Mouse (Mus musculus): Measurements from ENCODE around the gene Tmem37. TPM values are rescaled to one million over a fixed set of nuclear protein-coding genes. Genes with fewer than 3 reads are reported as not detected.
A peak's percentile ranks its signal among the peaks of the same experiment; 100 is the strongest.

The Tmem37 gene
- polyA plus RNA-seq, 1 experiment from 2014 or later = 59.6 TPM

DNA sequence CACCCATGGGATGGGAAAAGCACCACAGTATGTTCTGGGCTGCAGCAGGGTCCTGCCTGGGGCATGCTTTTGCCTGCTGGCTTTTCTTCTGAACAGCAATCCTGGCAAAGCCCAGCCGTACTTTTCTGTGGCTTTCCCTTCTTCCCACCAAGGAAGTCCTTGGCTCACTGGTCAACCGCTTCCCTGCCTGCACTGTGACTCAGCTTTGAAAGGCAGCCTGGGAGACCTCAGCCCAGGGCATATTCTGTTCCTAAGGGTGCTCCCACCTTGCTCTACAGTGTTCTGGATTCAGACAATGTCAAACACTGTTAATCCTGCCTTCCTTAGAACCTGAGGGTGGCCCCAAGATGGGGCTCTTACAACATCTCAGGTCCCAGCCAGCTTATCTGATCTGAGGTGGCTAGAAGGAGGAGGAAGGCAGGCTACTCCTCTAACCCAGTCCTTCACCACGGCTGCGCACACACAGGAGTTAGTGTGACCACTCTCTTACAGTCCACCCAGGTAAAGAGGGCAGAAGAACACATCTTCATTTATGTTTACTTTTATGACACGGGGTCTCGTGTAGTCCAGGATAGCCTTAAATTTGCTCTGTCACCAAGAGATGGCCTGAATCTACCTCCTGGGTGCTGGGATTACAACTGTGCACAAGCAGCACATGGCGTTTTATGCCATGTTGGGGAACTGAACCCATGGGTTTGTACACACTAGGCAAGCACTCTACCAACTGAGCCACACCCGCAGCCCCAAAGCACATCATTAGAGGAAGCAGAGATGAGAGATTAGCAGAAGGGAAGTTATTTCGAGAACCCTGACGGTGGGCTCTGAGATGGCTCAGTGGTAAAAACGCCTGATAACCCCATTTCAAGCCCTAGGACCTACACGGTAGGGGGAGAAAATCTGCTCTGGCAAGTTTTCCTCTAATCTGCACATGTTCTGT lies 38.6 kb upstream of the Tmem37 start:
- POLR2A ChIA-PET = interaction anchor here (0.7 to 0.8 kb wide), 2 partner anchors 9 to 331 kb away, joined by 3 read pairs; no protein-coding TSS in a partner anchor
- TF ChIP-seq CTCF (IDR thresholded peaks at IDR 0.05) = no peak
- CTCF ChIA-PET = interaction anchor here (1.4 kb wide), 1 partner anchor 14 kb away, joined by 3 read pairs; no protein-coding TSS in a partner anchor
- no peaks in the 10 kb centered on the region for H3K27me3 ChIP-seq
- in situ Hi-C loops (cut with MboI; ENCODE audit: low pct_unique_long_range_greater_than_20kb) = no loop called here
- peak; percentile 54 for ATAC-seq
- DNase-seq (ENCODE audit: low read depth, low spot score) = no peak

DNA sequence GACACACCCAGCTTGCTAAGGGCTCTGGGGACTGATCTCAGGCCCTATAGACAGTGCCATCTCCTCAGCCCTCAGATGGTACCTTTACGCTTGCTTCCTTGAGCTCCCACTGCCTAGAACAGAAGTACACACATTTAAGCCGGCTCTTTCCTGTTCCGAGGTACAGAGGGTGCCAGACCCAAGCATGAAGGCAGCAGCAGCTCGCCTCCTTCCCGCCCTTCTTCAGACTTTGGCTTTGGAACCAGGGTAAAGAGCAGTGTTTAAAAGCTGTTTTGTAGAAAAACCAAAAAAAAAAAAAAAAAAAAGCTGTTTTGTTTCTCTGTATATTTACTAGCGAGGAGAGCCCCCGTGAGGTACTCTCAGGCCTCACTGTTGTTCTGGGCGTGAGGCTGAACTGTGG lies 37.9 kb upstream of the Tmem37 start:
- in situ Hi-C loops (cut with MboI; ENCODE audit: low pct_unique_long_range_greater_than_20kb) = no loop called here
- ATAC-seq = no peak
- POLR2A ChIA-PET = interaction anchor here (0.7 to 0.8 kb wide), 2 partner anchors 8 to 330 kb away, joined by 3 read pairs; no protein-coding TSS in a partner anchor

DNA sequence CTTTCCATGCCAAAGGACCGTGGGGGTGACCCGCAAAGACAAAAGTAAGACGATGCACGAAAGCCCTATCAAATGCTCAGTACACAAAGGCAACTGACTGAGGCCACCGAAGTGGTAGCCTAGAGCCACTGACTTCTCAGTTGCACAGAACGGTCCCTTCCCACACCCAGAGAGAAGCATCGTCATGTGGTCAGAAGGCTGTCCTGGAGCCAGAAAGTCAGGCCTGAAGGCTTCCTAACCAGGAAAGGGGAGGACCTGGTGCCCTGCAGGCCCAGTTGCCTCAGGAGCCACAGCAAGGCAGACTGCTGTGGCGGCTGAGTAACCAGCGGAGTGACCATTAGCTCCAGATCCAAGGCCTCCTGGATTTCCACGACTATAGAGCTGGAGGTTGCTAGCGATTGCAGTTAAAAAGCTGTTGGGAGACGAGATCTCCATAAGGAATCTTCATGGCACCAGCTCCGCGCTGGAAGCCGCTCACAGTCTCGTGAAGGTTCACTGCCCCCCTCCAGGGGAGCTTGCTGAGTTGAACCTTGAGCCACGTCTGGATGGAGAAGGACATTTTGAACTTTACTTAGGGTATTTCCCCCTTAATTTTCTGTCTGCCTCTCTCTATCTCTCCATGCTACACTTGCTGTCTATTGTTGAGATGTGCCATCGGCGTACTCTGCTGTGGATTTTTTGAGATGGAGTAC lies 36.0 kb upstream of the Tmem37 start:
- DNase-seq (ENCODE audit: low read depth, low spot score) = no peak
- POLR2A ChIA-PET = interaction anchor here (0.5 kb wide), 1 partner anchor 708 kb away, joined by 4 read pairs; no protein-coding TSS in a partner anchor
- H3K27me3 ChIP-seq = no peaks in the 10 kb centered on the region
- ATAC-seq = no peak
- in situ Hi-C loops (cut with MboI; ENCODE audit: low pct_unique_long_range_greater_than_20kb) = no loop called here
- CTCF ChIA-PET = interaction anchor here (1.0 kb wide), 1 partner anchor 14 kb away, joined by 3 read pairs; no protein-coding TSS in a partner anchor
- TF ChIP-seq CTCF (IDR thresholded peaks at IDR 0.05) = no peak

More for the DNA sequence above, 37.9 kb upstream of the Tmem37 start:
- TF ChIP-seq CTCF (IDR thresholded peaks at IDR 0.05) = no peak
- no peak for DNase-seq (ENCODE audit: low read depth, low spot score)
- CTCF ChIA-PET = interaction anchor here (1.4 kb wide), 1 partner anchor 14 kb away, joined by 3 read pairs; no protein-coding TSS in a partner anchor
- no peaks in the 10 kb centered on the region for H3K27me3 ChIP-seq

DNA sequence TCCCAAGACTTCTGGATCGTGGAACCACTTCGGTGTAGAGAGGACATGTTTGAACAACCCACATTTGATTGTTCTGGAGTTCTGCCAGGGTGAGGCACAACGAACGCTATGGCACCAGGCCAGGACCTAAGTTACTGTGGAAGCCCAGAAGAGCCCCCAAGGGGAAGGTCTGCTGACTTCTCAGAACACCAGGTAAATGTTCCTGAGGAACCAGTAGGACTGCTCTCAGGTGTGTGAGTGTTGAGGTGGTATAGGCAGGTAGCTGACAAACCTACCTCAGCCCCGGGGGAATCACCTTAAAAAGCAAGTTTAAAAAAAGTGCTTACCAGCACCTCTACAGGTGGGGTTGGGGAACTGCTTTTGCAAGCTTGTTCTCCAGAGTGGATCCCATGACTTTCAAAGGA lies 31.7 kb upstream of the Tmem37 start:
- no peak for DNase-seq (ENCODE audit: low read depth, low spot score)
- ATAC-seq = no peak
- POLR2A ChIA-PET = no interaction called here
- CTCF ChIA-PET = interaction anchor here (1.2 kb wide), 1 partner anchor 31 kb away, joined by 3 read pairs; no protein-coding TSS in a partner anchor
- no peaks in the 10 kb centered on the region for H3K27me3 ChIP-seq
- in situ Hi-C loops (cut with MboI; ENCODE audit: low pct_unique_long_range_greater_than_20kb) = no loop called here
- TF ChIP-seq CTCF (IDR thresholded peaks at IDR 0.05) = no peak

DNA sequence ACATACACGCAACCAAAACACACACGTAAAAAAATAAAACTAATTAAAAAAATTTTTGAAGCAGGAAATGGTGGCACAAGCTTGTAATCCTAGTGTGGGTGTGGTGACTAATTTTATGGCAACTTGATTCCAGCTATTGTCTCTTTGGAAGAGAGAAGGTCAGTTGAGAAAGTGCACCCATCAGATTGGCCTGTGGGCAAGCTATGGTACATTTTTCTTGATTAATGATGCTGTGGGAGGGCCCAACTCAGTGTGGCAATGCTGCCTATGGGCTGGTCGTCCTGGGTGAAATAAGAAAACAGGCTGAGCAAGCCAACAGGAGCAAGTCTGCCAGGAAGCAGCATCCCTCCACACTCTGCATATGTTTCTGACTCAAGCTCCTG lies 27.3 kb upstream of the Tmem37 start:
- TF ChIP-seq CTCF (IDR thresholded peaks at IDR 0.05) = no peak
- CTCF ChIA-PET = interaction anchor here (0.7 to 3.0 kb wide), 2 partner anchors 14 to 54 kb away, joined by 3 to 8 read pairs; no protein-coding TSS in a partner anchor
- DNase-seq (ENCODE audit: low read depth, low spot score) (no peak), ATAC-seq (no peak)
- in situ Hi-C loops (cut with MboI; ENCODE audit: low pct_unique_long_range_greater_than_20kb) = no loop called here
- POLR2A ChIA-PET = no interaction called here
- no peaks in the 10 kb centered on the region for H3K27me3 ChIP-seq

DNA sequence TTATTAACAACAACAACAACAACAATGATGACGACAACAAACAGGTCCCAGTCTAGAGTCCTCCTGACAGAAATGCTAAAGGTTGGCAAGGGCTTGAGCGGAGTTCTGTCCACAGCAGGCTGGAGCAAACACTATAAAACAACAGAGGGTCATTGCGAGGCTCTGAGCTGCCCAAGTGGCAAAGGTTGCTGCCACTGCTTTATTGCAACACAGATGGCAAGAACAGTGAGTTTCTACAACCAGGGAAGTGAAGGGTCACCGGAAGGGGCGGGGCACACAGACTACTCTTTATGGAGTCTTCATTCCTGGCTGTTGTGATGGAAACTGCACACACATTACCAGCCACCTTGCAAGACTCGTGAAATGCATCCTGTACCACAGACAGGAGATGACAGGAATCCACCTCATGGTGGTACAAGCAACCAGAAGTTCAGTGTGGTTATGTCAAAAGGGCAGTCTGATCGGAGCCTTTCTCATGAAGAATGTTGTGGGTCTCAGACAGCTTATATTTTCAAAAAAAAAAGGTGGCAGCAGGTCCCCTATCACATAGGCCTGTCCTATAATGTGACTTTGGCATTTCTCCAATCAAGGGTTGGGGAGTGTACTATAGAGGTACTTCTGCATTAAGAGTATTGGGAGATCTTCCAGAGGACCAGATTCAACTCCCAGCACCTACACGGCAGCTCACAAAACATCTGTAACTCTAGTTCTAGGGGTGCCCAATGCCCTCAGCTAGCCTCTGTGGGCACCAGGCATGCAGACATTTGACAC lies 26.8 kb upstream of the Tmem37 start:
- ChIA-PET POLR2A (interaction anchor here (0.6 kb wide), 1 partner anchor 62 kb away, joined by 4 read pairs; no protein-coding TSS in a partner anchor), CTCF (interaction anchor here (0.7 to 3.0 kb wide), 2 partner anchors 15 to 54 kb away, joined by 3 to 8 read pairs; no protein-coding TSS in a partner anchor)
- DNase-seq (ENCODE audit: low read depth, low spot score) (no peak), ATAC-seq (no peak)
- no peaks in the 10 kb centered on the region for H3K27me3 ChIP-seq
- no peak for TF ChIP-seq CTCF (IDR thresholded peaks at IDR 0.05)
- in situ Hi-C loops (cut with MboI; ENCODE audit: low pct_unique_long_range_greater_than_20kb) = no loop called here

DNA sequence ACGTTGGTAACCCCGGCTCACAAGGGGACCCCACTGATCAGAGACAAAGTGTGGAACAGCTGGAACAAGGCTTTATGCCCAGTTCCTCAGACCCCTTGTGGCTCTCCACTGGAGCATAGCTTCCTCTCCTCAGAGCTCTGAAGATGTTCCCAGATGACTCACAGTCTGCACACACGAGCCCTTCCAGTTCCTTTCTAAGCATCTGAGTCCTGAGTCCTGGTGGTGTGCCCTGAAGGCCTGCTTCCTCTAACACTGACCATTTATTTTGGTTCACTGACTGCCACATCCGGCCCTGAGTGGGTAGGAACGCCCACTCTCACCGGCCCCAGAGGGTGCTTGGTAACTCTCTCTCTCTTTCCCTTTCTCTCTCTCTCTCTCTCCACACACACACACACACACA lies 25.6 kb upstream of the Tmem37 start:
- TF ChIP-seq CTCF (IDR thresholded peaks at IDR 0.05) = no peak
- DNase-seq (ENCODE audit: low read depth, low spot score) (peak; percentile 69), ATAC-seq (peak; percentile 92)
- no peaks in the 10 kb centered on the region for H3K27me3 ChIP-seq
- in situ Hi-C loops (cut with MboI; ENCODE audit: low pct_unique_long_range_greater_than_20kb) = loop anchor here (5.0 to 10.0 kb wide), 3 partner anchors 48 to 455 kb away; partner anchors contain the start of gene Tmem177
- ChIA-PET CTCF (interaction anchor here (0.7 to 2.2 kb wide), 3 partner anchors 36 to 67 kb away, joined by 3 to 11 read pairs (median 3); no protein-coding TSS in a partner anchor), POLR2A (no interaction called here)

DNA sequence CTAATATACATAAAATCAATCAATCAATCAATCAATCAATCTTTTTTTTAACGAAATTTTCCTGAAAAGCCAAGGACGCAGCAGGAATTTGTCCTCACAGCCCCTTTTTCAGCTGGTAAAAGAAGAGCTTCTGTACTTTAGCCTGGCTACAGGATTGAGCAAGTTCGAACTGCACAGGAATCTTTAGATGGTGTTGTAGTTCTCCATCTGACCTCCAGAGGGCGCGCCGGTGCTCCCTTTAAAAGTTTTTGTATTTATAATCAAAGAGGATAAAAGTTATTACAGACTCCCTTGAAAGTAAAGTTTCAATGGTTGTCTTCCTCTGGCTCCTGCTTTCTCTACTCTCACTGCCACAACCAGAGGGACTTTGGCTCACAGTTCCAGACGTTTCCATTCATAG lies 24.5 kb upstream of the Tmem37 start:
- CTCF ChIA-PET = interaction anchor here (0.6 to 2.2 kb wide), 14 partner anchors 13 to 87 kb away, joined by 3 to 11 read pairs (median 3); no protein-coding TSS in a partner anchor
- DNase-seq (ENCODE audit: low read depth, low spot score) = no peak
- in situ Hi-C loops (cut with MboI; ENCODE audit: low pct_unique_long_range_greater_than_20kb) = loop anchor here (5.0 to 10.0 kb wide), 3 partner anchors 49 to 456 kb away; partner anchors contain the start of gene Tmem177

DNA sequence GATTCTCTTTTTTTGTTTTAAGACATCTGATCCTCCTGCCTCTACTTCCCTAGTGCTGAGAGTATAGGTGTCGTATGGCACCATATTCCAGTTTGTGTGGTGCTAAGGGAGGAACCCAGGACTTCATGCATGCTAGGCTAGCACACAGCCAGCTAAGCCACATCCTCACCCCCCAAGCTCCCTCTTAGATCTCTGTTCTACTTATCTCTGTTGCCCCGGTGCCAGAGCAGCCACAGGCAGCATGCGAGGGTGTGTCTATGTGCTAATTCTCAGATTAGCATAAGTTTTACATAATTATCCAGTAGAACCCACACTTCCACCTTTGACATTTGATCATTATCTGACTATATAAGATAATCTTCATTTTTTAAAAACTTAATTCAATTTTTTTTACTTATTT lies 21.0 kb upstream of the Tmem37 start:
- ATAC-seq (no peak), DNase-seq (ENCODE audit: low read depth, low spot score) (no peak)
- ChIA-PET POLR2A (no interaction called here), CTCF (interaction anchor here (6.7 kb wide), 1 partner anchor 62 kb away, joined by 27 read pairs; no protein-coding TSS in a partner anchor)
- in situ Hi-C loops (cut with MboI; ENCODE audit: low pct_unique_long_range_greater_than_20kb) = loop anchor here (5.0 to 10.0 kb wide), 4 partner anchors 52 to 460 kb away; partner anchors contain the start of gene Tmem177
- no peak for TF ChIP-seq CTCF (IDR thresholded peaks at IDR 0.05)
- no peaks in the 10 kb centered on the region for H3K27me3 ChIP-seq

More for the DNA sequence above, 24.5 kb upstream of the Tmem37 start:
- no peak for ATAC-seq
- TF ChIP-seq CTCF (IDR thresholded peaks at IDR 0.05) = peak; percentile 80
- POLR2A ChIA-PET = no interaction called here
- H3K27me3 ChIP-seq = no peaks in the 10 kb centered on the region
